Mouse (Mus musculus): Measurements from ENCODE around the gene Runx1. TPM values are rescaled to one million over a fixed set of nuclear protein-coding genes. Genes with fewer than 3 reads are reported as not detected.

Gene Runx1
- polyA plus RNA-seq, 1 experiment, result 2.4 TPM

- Histone ChIP-seq H3K36me3 (ENCODE audit: control insufficient read depth, insufficient read depth, low read length, poor library complexity, severe bottlenecking) (no peaks in the 10 kb centered on the region), H3K9me3 (replicated peaks; ENCODE audit: control insufficient read depth, insufficient read depth, low read length, poor library complexity, severe bottlenecking) (no peaks in the 10 kb centered on the region)
- TF ChIP-seq POLR2A (IDR thresholded peaks at IDR 0.05; ENCODE audit: insufficient read depth, low read length), result no peak
- no peak for TF ChIP-seq CTCF (IDR thresholded peaks at IDR 0.05; ENCODE audit: low read depth, low read length)
Measured at GRCm38 (mm10) chr16:92786883-92787321, 39.0 kb downstream of the Runx1 start.

GRCm38 (mm10) chr16:92786276-92786882 is 39.6 kb downstream of the Runx1 start:
- no peak overlapping the region for H3K9ac ChIP-seq (ENCODE audit: low read depth, poor library complexity, severe bottlenecking)
- H3K4me1 ChIP-seq (ENCODE audit: control insufficient read depth, insufficient read depth, low read length), result no peaks in the 10 kb centered on the region
- no peaks in the 10 kb centered on the region for H3K9me3 ChIP-seq (replicated peaks; ENCODE audit: control insufficient read depth, insufficient read depth, low read length, poor library complexity, severe bottlenecking)
- no peaks in the 10 kb centered on the region for H3K36me3 ChIP-seq (ENCODE audit: control insufficient read depth, insufficient read depth, low read length, poor library complexity, severe bottlenecking)
- TF ChIP-seq EP300 (IDR thresholded peaks at IDR 0.05; ENCODE audit: insufficient read depth, low read depth, low read length) (no peak), POLR2A (IDR thresholded peaks at IDR 0.05; ENCODE audit: insufficient read depth, low read length) (no peak), CTCF (IDR thresholded peaks at IDR 0.05; ENCODE audit: low read depth, low read length) (no peak)
- no peak overlapping the region for H3K4me3 ChIP-seq (ENCODE audit: low read depth, low read length)
- H3K27ac ChIP-seq (ENCODE audit: insufficient read depth, low read length), result no peak overlapping the region
- H3K27me3 ChIP-seq (ENCODE audit: control insufficient read depth, insufficient read depth, low read length, poor library complexity, severe bottlenecking), result no peaks in the 10 kb centered on the region; the same call in 1 of the 2 replicates

More at GRCm38 (mm10) chr16:92786883-92787321, 39.0 kb downstream of the Runx1 start:
- H3K27ac ChIP-seq (ENCODE audit: insufficient read depth, low read length), result no peak overlapping the region
- H3K27me3 ChIP-seq (ENCODE audit: control insufficient read depth, insufficient read depth, low read length, poor library complexity, severe bottlenecking), result no peaks in the 10 kb centered on the region; the same call in 1 of the 2 replicates
- no peaks in the 10 kb centered on the region for H3K4me1 ChIP-seq (ENCODE audit: control insufficient read depth, insufficient read depth, low read length)
- no peak overlapping the region for H3K4me3 ChIP-seq (ENCODE audit: low read depth, low read length)
- H3K9ac ChIP-seq (ENCODE audit: low read depth, poor library complexity, severe bottlenecking), result no peak overlapping the region

DNA sequence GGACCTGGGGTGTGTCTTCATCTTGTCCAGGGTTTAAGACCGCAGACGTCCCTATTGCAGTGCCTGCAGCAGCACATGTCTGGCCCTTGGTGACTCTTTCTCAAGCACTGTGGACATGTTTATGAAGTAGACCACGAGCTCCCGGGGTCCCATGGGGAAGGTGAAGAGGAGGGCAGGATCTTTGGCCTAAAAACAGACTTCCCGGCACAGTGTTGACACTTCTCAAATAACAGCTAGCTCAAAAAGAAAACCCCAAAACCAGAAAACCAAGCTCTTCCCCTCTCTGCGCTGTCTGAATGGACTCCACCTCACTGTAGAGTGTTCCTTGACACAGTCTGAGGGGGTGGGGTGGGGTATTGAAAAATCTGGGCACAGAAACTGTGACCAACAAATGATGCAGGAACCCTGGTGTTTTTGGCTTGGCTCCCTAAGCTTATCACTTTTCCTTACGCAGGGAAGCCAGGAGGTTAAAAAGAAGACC is 42.3 kb downstream of the Runx1 start:
- Histone ChIP-seq H3K36me3 (ENCODE audit: control insufficient read depth, insufficient read depth, low read length, poor library complexity, severe bottlenecking) (no peaks in the 10 kb centered on the region), H3K27ac (ENCODE audit: insufficient read depth, low read length) (no peak overlapping the region), H3K9ac (ENCODE audit: low read depth, poor library complexity, severe bottlenecking) (no peak overlapping the region), H3K4me1 (ENCODE audit: control insufficient read depth, insufficient read depth, low read length) (no peaks in the 10 kb centered on the region), H3K4me3 (ENCODE audit: low read depth, low read length) (no peak overlapping the region), H3K27me3 (ENCODE audit: control insufficient read depth, insufficient read depth, low read length, poor library complexity, severe bottlenecking) (no peaks in the 10 kb centered on the region; the same call in 1 of the 2 replicates), H3K9me3 (replicated peaks; ENCODE audit: control insufficient read depth, insufficient read depth, low read length, poor library complexity, severe bottlenecking) (no peaks in the 10 kb centered on the region)
- TF ChIP-seq CTCF (IDR thresholded peaks at IDR 0.05; ENCODE audit: low read depth, low read length) (no peak), EP300 (IDR thresholded peaks at IDR 0.05; ENCODE audit: insufficient read depth, low read depth, low read length) (no peak), POLR2A (IDR thresholded peaks at IDR 0.05; ENCODE audit: insufficient read depth, low read length) (no peak)

GRCm38 (mm10) chr16:92782408-92782807 is 43.5 kb downstream of the Runx1 start:
- Histone ChIP-seq H3K9me3 (replicated peaks; ENCODE audit: control insufficient read depth, insufficient read depth, low read length, poor library complexity, severe bottlenecking) (no peaks in the 10 kb centered on the region), H3K27ac (ENCODE audit: insufficient read depth, low read length) (no peak overlapping the region), H3K9ac (ENCODE audit: low read depth, poor library complexity, severe bottlenecking) (no peak overlapping the region), H3K4me1 (ENCODE audit: control insufficient read depth, insufficient read depth, low read length) (no peaks in the 10 kb centered on the region), H3K4me3 (ENCODE audit: low read depth, low read length) (no peak overlapping the region), H3K36me3 (ENCODE audit: control insufficient read depth, insufficient read depth, low read length, poor library complexity, severe bottlenecking) (no peaks in the 10 kb centered on the region), H3K27me3 (ENCODE audit: control insufficient read depth, insufficient read depth, low read length, poor library complexity, severe bottlenecking) (no peaks in the 10 kb centered on the region; the same call in 1 of the 2 replicates)
- TF ChIP-seq EP300 (IDR thresholded peaks at IDR 0.05; ENCODE audit: insufficient read depth, low read depth, low read length) (no peak), POLR2A (IDR thresholded peaks at IDR 0.05; ENCODE audit: insufficient read depth, low read length) (no peak), CTCF (IDR thresholded peaks at IDR 0.05; ENCODE audit: low read depth, low read length) (no peak)

- no peaks in the 10 kb centered on the region for H3K9me3 ChIP-seq (replicated peaks; ENCODE audit: control insufficient read depth, insufficient read depth, low read length, poor library complexity, severe bottlenecking)
- H3K9ac ChIP-seq (ENCODE audit: low read depth, poor library complexity, severe bottlenecking), result no peak overlapping the region
- no peaks in the 10 kb centered on the region for H3K4me1 ChIP-seq (ENCODE audit: control insufficient read depth, insufficient read depth, low read length)
- TF ChIP-seq EP300 (IDR thresholded peaks at IDR 0.05; ENCODE audit: insufficient read depth, low read depth, low read length) (no peak), CTCF (IDR thresholded peaks at IDR 0.05; ENCODE audit: low read depth, low read length) (no peak), POLR2A (IDR thresholded peaks at IDR 0.05; ENCODE audit: insufficient read depth, low read length) (no peak)
- H3K4me3 ChIP-seq (ENCODE audit: low read depth, low read length), result no peak overlapping the region
- no peaks in the 10 kb centered on the region for H3K36me3 ChIP-seq (ENCODE audit: control insufficient read depth, insufficient read depth, low read length, poor library complexity, severe bottlenecking)
- H3K27me3 ChIP-seq (ENCODE audit: control insufficient read depth, insufficient read depth, low read length, poor library complexity, severe bottlenecking), result no peaks in the 10 kb centered on the region; the same call in 1 of the 2 replicates
- H3K27ac ChIP-seq (ENCODE audit: insufficient read depth, low read length), result no peak overlapping the region
Measured at GRCm38 (mm10) chr16:92779896-92780435, 46.0 kb downstream of the Runx1 start.

- no peak overlapping the region for H3K4me3 ChIP-seq (ENCODE audit: low read depth, low read length)
- no peaks in the 10 kb centered on the region for H3K9me3 ChIP-seq (replicated peaks; ENCODE audit: control insufficient read depth, insufficient read depth, low read length, poor library complexity, severe bottlenecking)
- no peaks in the 10 kb centered on the region for H3K36me3 ChIP-seq (ENCODE audit: control insufficient read depth, insufficient read depth, low read length, poor library complexity, severe bottlenecking)
- H3K27ac ChIP-seq (ENCODE audit: insufficient read depth, low read length), result no peak overlapping the region
- no peaks in the 10 kb centered on the region for H3K4me1 ChIP-seq (ENCODE audit: control insufficient read depth, insufficient read depth, low read length)
- H3K27me3 ChIP-seq (ENCODE audit: control insufficient read depth, insufficient read depth, low read length, poor library complexity, severe bottlenecking), result no peaks in the 10 kb centered on the region
- TF ChIP-seq EP300 (IDR thresholded peaks at IDR 0.05; ENCODE audit: insufficient read depth, low read depth, low read length) (no peak), POLR2A (IDR thresholded peaks at IDR 0.05; ENCODE audit: insufficient read depth, low read length) (no peak), CTCF (IDR thresholded peaks at IDR 0.05; ENCODE audit: low read depth, low read length) (no peak)
- no peak overlapping the region for H3K9ac ChIP-seq (ENCODE audit: low read depth, poor library complexity, severe bottlenecking)
Measured at GRCm38 (mm10) chr16:92779175-92779574, 46.8 kb downstream of the Runx1 start.
